Mouse (Mus musculus) MEL (cell line): ENCODE measurements around the gene Dgkh. TPM values are rescaled to one million over a fixed set of nuclear protein-coding genes. Genes with fewer than 3 reads are reported as not detected.

Experiments
- DNase-seq: peaks from one replicate; pipeline ENCODE4 v3.0.0; 2011; ENCODE audit warnings: low read depth, low spot score
- H3K27ac ChIP-seq: 2 replicates; pipeline ENCODE4 v1.5.1; 2012; ENCODE audit warnings: low read depth, mild to moderate bottlenecking, control low read depth, low read length, moderate library complexity; ENCODE audit not compliant: control insufficient read depth
- H3K27me3 ChIP-seq, 2 experiments: fragments of 150-350 bp in 1 of 2; sonication (generic) in 1 of 2; 2 replicates each; pipeline ENCODE4 v1.6.1; 2012; ENCODE audit warnings: low read length in 2 of 2, mild to moderate bottlenecking in 2 of 2, improper control_type of control experiment in 1 of 2, moderate library complexity in 1 of 2; ENCODE audit not compliant: insufficient read depth in 2 of 2, control insufficient read depth in 1 of 2
- H3K36me3 ChIP-seq, 2 experiments: 2 replicates each; pipeline ENCODE4 v1.6.1; 2012 to 2014; ENCODE audit warnings: low read length in 2 of 2, improper control_type of control experiment in 1 of 2, inconsistent platforms in 1 of 2, mild to moderate bottlenecking in 1 of 2; ENCODE audit not compliant: insufficient read depth in 2 of 2, control insufficient read depth in 1 of 2
- H3K4me1 ChIP-seq, 2 experiments: fragments of 150-350 bp in 1 of 2; sonication (generic) in 1 of 2; 2 replicates each; pipeline ENCODE4 v1.6.1; 2012; ENCODE audit warnings: low read length in 2 of 2, improper control_type of control experiment in 1 of 2, mild to moderate bottlenecking in 1 of 2; ENCODE audit not compliant: insufficient read depth in 2 of 2, control insufficient read depth in 1 of 2
- H3K4me3 ChIP-seq, 2 experiments: fragments of 150-350 bp in 1 of 2; sonication (generic) in 1 of 2; 2 replicates each; pipeline ENCODE4 v1.5.1; 2012; ENCODE audit warnings: low read depth in 2 of 2, low read length in 2 of 2, mild to moderate bottlenecking in 2 of 2, moderate library complexity in 2 of 2, control low read depth in 1 of 2, improper control_type of control experiment in 1 of 2; ENCODE audit not compliant: control insufficient read depth in 1 of 2, insufficient read depth in 1 of 2
- H3K79me2 ChIP-seq: 2 replicates; pipeline ENCODE4 v1.6.1; 2012; ENCODE audit warnings: mild to moderate bottlenecking, low read length, moderate library complexity; ENCODE audit not compliant: control insufficient read depth, poor library complexity, insufficient read depth
- H3K9ac ChIP-seq: 2 replicates; pipeline ENCODE4 v1.6.1; 2012; ENCODE audit warnings: low read depth, mild to moderate bottlenecking, control low read depth, low read length, moderate library complexity; ENCODE audit not compliant: control insufficient read depth, poor library complexity, severe bottlenecking
- H3K9me3 ChIP-seq: fragments of 150-350 bp; sonication (generic); replicated peaks from 2 replicates; pipeline ENCODE4 v1.6.1; 2012; ENCODE audit warnings: mild to moderate bottlenecking, low read length, improper control_type of control experiment, moderate library complexity; ENCODE audit not compliant: insufficient read depth
- BHLHE40 ChIP-seq: IDR thresholded peaks from 2 replicates; pipeline ENCODE4 v1.6.1; 2012; ENCODE audit warnings: low read depth, mild to moderate bottlenecking, inconsistent platforms, low read length, improper control_type of control experiment, borderline replicate concordance
- CHD1 ChIP-seq: IDR thresholded peaks from 2 replicates; pipeline ENCODE4 v1.6.1; 2012; ENCODE audit warnings: low read depth, mild to moderate bottlenecking, inconsistent platforms, low read length, improper control_type of control experiment
- CHD2 ChIP-seq: IDR thresholded peaks from 2 replicates; pipeline ENCODE4 v1.6.1; 2011; ENCODE audit warnings: low read length, improper control_type of control experiment
- E2F4 ChIP-seq: IDR thresholded peaks from 2 replicates; pipeline ENCODE4 v1.6.1; 2011; ENCODE audit warnings: low read depth, low read length, improper control_type of control experiment, borderline replicate concordance
- ETS1 ChIP-seq: IDR thresholded peaks from 2 replicates; pipeline ENCODE4 v1.6.1; 2012; ENCODE audit warnings: low read depth, mild to moderate bottlenecking, inconsistent platforms, low read length, improper control_type of control experiment, moderate library complexity
- HCFC1 ChIP-seq: IDR thresholded peaks from 2 replicates; pipeline ENCODE4 v1.6.1; 2012; ENCODE audit warnings: low read depth, mild to moderate bottlenecking, inconsistent platforms, low read length, improper control_type of control experiment, moderate library complexity
- KAT2A ChIP-seq: conservative IDR thresholded peaks from 2 replicates; pipeline ENCODE4 v1.6.1; 2012; ENCODE audit warnings: low read depth, low read length, improper control_type of control experiment, inconsistent platforms
- MAFK ChIP-seq: IDR thresholded peaks from 2 replicates; pipeline ENCODE4 v1.6.1; 2011; ENCODE audit warnings: low read depth, mild to moderate bottlenecking, low read length, improper control_type of control experiment, borderline replicate concordance
- MAX ChIP-seq: IDR thresholded peaks from 2 replicates; pipeline ENCODE4 v1.6.1; 2011; ENCODE audit warnings: low read length, improper control_type of control experiment
- MAZ ChIP-seq: IDR thresholded peaks from 2 replicates; pipeline ENCODE4 v1.6.1; 2012; ENCODE audit warnings: low read depth, mild to moderate bottlenecking, inconsistent platforms, low read length, improper control_type of control experiment
- MXI1 ChIP-seq: IDR thresholded peaks from 2 replicates; pipeline ENCODE4 v1.6.1; 2011; ENCODE audit warnings: mild to moderate bottlenecking, low read depth, low read length, improper control_type of control experiment
- MYB ChIP-seq: IDR thresholded peaks from 2 replicates; pipeline ENCODE4 v1.6.1; 2011; ENCODE audit warnings: mild to moderate bottlenecking, low read depth, low read length, improper control_type of control experiment
- NRF1 ChIP-seq: IDR thresholded peaks from 2 replicates; pipeline ENCODE4 v1.6.1; 2014; ENCODE audit warnings: low read depth, mild to moderate bottlenecking, inconsistent platforms, low read length, improper control_type of control experiment, moderate library complexity; ENCODE audit not compliant: poor library complexity, insufficient read depth, severe bottlenecking
- POLR2AphosphoS2 ChIP-seq: IDR thresholded peaks from 2 replicates; pipeline ENCODE4 v1.6.1; 2011; ENCODE audit warnings: low read length, improper control_type of control experiment
- POLR2AphosphoS5 ChIP-seq: IDR thresholded peaks from 2 replicates; pipeline ENCODE4 v1.6.1; 2012; ENCODE audit warnings: low read depth, borderline replicate concordance, mild to moderate bottlenecking, inconsistent platforms, low read length, moderate library complexity, mixed read lengths
- RAD21 ChIP-seq: IDR thresholded peaks from 2 replicates; pipeline ENCODE4 v1.6.1; 2011; ENCODE audit warnings: mild to moderate bottlenecking, low read depth, low read length, improper control_type of control experiment
- RCOR1 ChIP-seq: IDR thresholded peaks from 2 replicates; pipeline ENCODE4 v1.6.1; 2012; ENCODE audit warnings: low read depth, mild to moderate bottlenecking, inconsistent platforms, low read length, improper control_type of control experiment
- SMC3 ChIP-seq: IDR thresholded peaks from 2 replicates; pipeline ENCODE4 v1.6.1; 2011; ENCODE audit warnings: low read depth, low read length, improper control_type of control experiment
- USF1 ChIP-seq: IDR thresholded peaks from 2 replicates; pipeline ENCODE4 v1.6.1; 2014; ENCODE audit warnings: low read depth, mild to moderate bottlenecking, inconsistent platforms, low read length, improper control_type of control experiment, moderate library complexity
- ZC3H11A ChIP-seq: IDR thresholded peaks from 2 replicates; pipeline ENCODE4 v1.6.1; 2012; ENCODE audit warnings: low read depth, mild to moderate bottlenecking, inconsistent platforms, low read length, improper control_type of control experiment
- ZKSCAN1 ChIP-seq: IDR thresholded peaks from 2 replicates; pipeline ENCODE4 v1.6.1; 2012; ENCODE audit warnings: low read depth, mild to moderate bottlenecking, inconsistent platforms, low read length, improper control_type of control experiment, moderate library complexity
- ZMIZ1 ChIP-seq: IDR thresholded peaks from 2 replicates; pipeline ENCODE4 v1.6.1; 2012; ENCODE audit warnings: low read depth, mild to moderate bottlenecking, inconsistent platforms, low read length, improper control_type of control experiment, moderate library complexity
- polyA plus RNA-seq, 2 experiments: library from polyadenylated mRNA; stranded (reverse) in 1 of 2; unstranded in 1 of 2; fragments of >175 nt in 1 of 2; fragments of >200 nt in 1 of 2; gene quantifications; 2 replicates each; pipeline versions ENCODE4 v1.2.1 to v1.2.4; 2012; ENCODE audit warnings: low replicate concordance in 2 of 2, low read depth in 1 of 2; ENCODE audit not compliant: insufficient read length in 2 of 2, insufficient read depth in 1 of 2, missing spikeins in 1 of 2
- total RNA-seq: library from RNA; depleted of rRNA; stranded (reverse); fragments of 300-350 nt; gene quantifications from 2 replicates; pipeline ENCODE4 v1.2.3, GENCODE M21; 2012

Dgkh gene
- total and polyA plus RNA-seq, 3 experiments, result under 0.01 TPM; not detected in 2

DNA sequence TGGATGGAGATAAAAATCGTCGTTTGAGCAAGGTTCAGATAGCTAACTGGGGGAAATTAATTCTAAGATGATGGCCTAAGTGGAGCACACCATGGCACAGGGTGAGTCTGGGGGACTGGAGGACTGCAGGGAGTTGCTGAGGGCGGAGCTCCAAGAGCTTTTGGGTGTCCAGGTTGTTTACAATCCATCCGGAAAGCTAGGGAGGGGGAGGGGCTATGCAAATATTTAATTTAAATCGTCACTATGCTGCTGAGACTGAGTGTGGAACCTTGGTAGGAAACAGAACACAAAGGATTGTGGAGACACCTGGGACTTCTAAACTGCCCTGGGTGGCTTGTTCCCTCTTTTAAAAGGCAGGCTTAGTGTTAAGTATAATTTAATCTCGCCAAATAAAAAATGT, 42.6 kb upstream of the Dgkh start:
- TF ChIP-seq RAD21, result no peak
- TF ChIP-seq BHLHE40, result no peak
- TF ChIP-seq HCFC1, result no peak
- TF ChIP-seq USF1, result no peak
- no peak for TF ChIP-seq CHD1
- Histone ChIP-seq H3K36me3 (no peaks in the 10 kb centered on the region), H3K4me1 (no peaks in the 10 kb centered on the region), H3K9ac (no peak overlapping the region), H3K4me3 (no peak overlapping the region), H3K79me2 (no peaks in the 10 kb centered on the region), H3K27ac (no peak overlapping the region), H3K9me3 (no peaks in the 10 kb centered on the region), H3K27me3 (no peaks in the 10 kb centered on the region; a peak in 1 of 4 replicates)
- DNase-seq, result no peak

DNA sequence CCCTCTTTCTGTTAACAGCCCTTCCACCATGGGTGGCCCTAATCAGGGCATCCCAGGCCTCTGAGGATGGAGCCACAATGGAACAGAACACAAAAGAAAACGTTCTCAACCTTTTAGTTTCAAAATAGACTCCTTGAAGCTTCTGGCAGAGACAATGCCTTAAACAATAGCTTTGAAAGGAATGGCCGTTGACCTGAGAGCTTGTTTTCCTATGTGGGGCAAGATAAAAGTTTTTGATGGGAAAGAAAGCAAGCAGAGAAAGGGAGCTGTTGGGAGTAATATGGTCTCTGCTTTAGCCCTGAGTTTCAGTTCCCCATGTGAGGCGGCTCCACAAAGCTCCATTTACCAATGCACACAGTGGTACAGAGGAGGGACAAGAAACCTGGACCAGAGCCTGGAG, 37.9 kb upstream of the Dgkh start:
- H3K36me3 ChIP-seq, result no peaks in the 10 kb centered on the region
- DNase-seq, result no peak
- TF ChIP-seq SMC3, result no peak
- TF ChIP-seq RAD21, result no peak
- TF ChIP-seq USF1, result no peak
- TF ChIP-seq MAZ, result no peak
- no peak for TF ChIP-seq ZKSCAN1
- TF ChIP-seq CHD2, result no peak
- no peak for TF ChIP-seq MXI1
- TF ChIP-seq RCOR1, result no peak
- no peak for TF ChIP-seq NRF1
- TF ChIP-seq CHD1, result no peak
- TF ChIP-seq ZC3H11A, result no peak
- TF ChIP-seq MAX, result no peak
- TF ChIP-seq POLR2AphosphoS2, result no peak

DNA sequence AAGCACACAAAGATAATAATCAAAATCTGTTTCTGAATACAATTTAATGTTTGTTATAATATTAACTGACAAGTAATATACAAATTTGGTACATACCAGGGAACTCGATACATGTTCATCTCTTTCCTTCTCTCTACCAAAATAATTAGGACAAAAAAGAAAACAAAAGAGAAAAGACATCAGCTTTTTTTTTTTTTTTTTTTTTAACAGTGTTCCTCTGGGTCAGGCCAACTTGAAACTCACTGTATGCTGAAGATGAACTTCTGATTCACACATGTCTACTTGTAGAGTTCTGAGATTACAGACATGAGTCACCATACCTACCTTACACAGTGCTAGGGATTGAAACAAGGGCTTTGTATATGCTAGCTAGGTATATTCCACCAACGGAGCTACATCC, 28.5 kb upstream of the Dgkh start:
- H3K9me3 ChIP-seq, result no peaks in the 10 kb centered on the region
- no peak overlapping the region for H3K4me3 ChIP-seq
- no peak overlapping the region for H3K27ac ChIP-seq
- no peaks in the 10 kb centered on the region for H3K79me2 ChIP-seq
- H3K4me1 ChIP-seq, result no peaks in the 10 kb centered on the region
- DNase-seq, result no peak
- H3K27me3 ChIP-seq, result peaks cover 0 to 1% of the 10 kb centered on the region in 2 experiments; a peak in 1 of 4 replicates
- TF ChIP-seq HCFC1 (no peak), ETS1 (no peak), MXI1 (no peak), NRF1 (no peak), POLR2AphosphoS2 (no peak), POLR2AphosphoS5 (no peak), E2F4 (no peak), MAFK (no peak), ZMIZ1 (no peak), CHD1 (no peak), SMC3 (no peak), RAD21 (no peak), MYB (no peak), ZKSCAN1 (no peak), KAT2A (no peak)
- H3K36me3 ChIP-seq, result no peaks in the 10 kb centered on the region
- no peak overlapping the region for H3K9ac ChIP-seq

More for the DNA sequence above, 37.9 kb upstream of the Dgkh start:
- Histone ChIP-seq H3K27me3 (no peaks in the 10 kb centered on the region; a peak in 1 of 4 replicates), H3K27ac (no peak overlapping the region), H3K79me2 (no peaks in the 10 kb centered on the region), H3K4me1 (no peaks in the 10 kb centered on the region), H3K4me3 (no peak overlapping the region), H3K9ac (no peak overlapping the region), H3K9me3 (no peaks in the 10 kb centered on the region)
